Mouse (Mus musculus): ENCODE results near the gene Nrn1l.

GRCm38 (mm10) chr8:105855248-105856167 lies 37.9 kb upstream of the Nrn1l start:
- TF ChIP-seq CTCF (IDR thresholded peaks at IDR 0.05; ENCODE audit: borderline replicate concordance, extremely low read depth, insufficient read depth, insufficient read length) (no peak), POLR2A (IDR thresholded peaks at IDR 0.05; ENCODE audit: borderline replicate concordance, extremely low read depth, insufficient read depth, insufficient read length, poor library complexity, severe bottlenecking) (no peak)

Data from brain, embryonic 14.5 days (tissue).